Mouse (Mus musculus): ENCODE data around the gene Olfr638. TPM values are rescaled to one million over a fixed set of nuclear protein-coding genes. Genes with fewer than 3 reads are reported as not detected.

Olfr638 gene
- polyA plus RNA-seq, 1 experiment from 2014 or later = not detected

DNA sequence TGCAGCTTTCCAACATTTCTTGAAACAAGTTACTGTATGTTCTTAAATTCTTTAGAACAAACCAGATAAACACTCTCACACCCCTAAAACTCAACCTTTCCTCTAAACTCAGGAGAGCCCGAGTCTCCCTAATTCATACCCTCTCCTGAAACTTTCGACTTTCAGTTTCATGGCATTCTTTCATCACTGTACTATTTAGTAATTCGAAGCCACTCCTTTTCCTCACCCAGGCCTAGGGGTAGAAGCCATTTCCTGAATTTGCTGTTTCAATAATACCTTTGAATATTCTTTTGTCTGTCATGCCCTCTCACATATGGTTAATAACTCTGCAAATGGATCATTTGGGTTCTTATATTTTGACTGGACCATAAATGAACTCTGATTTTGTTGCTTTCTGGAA is 28.4 kb downstream of the Olfr638 start:
- H3K36me3 ChIP-seq (ENCODE audit: control insufficient read depth, insufficient read depth, low read length) = no peaks in the 10 kb centered on the region
- H3K27me3 ChIP-seq (ENCODE audit: control insufficient read depth, insufficient read depth, low read length) = no peaks in the 10 kb centered on the region
- ATAC-seq (ENCODE audit: low FRiP score, low TSS enrichment) = no peak
- no peaks in the 10 kb centered on the region for H3K9me3 ChIP-seq (ENCODE audit: control insufficient read depth, low read length)
- H3K9ac ChIP-seq (ENCODE audit: low read depth, low read length) = no peak overlapping the region
- WGBS = 79% methylated on average over 3 of the region's 3 CpGs
- H3K4me3 ChIP-seq (ENCODE audit: low read length) = no peak overlapping the region
- no peaks in the 10 kb centered on the region for H3K4me1 ChIP-seq (ENCODE audit: control insufficient read depth, insufficient read depth, low read length)
- H3K27ac ChIP-seq (ENCODE audit: low read depth, low read length) = no peak overlapping the region
- H3K4me2 ChIP-seq (replicated peaks; ENCODE audit: low read depth, low read length) = no peak overlapping the region

DNA sequence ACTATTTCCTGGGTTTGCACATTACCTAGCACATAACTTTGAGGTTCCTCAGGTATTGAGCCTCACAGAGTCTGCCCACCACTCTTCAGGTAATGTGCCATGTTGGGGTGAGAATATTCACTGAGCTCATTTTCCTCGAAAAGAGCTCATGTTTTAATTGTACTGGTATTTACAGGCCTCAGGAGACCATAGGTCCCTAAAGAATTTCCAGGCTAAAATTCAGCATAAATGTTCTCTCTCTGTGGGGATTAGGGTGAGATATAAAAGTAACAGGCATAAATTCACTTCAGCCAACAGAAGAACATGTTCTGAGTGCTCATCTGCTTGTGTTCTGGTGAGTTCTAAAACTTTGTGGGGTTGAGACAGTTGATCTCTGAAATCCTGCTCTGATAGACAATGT is 36.6 kb downstream of the Olfr638 start, which contains the start of gene Olfr641:
TSS of gene Olfr641 (plus strand) at position 301 of the 400 bp plus-strand sequence.
- no peak within 1 kb of the TSS for H3K9ac ChIP-seq (ENCODE audit: low read depth, low read length)
- no peaks in the 10 kb centered on the region for H3K4me1 ChIP-seq (ENCODE audit: control insufficient read depth, insufficient read depth, low read length)
- H3K27me3 ChIP-seq (ENCODE audit: control insufficient read depth, insufficient read depth, low read length) = no peaks in the 10 kb centered on the region
- H3K4me3 ChIP-seq (ENCODE audit: low read length) = no peak within 1 kb of the TSS
- 73% methylated on average over 1 of the region's 1 CpGs for WGBS
- no peak within 1 kb of the TSS for H3K4me2 ChIP-seq (replicated peaks; ENCODE audit: low read depth, low read length)
- no peaks in the 10 kb centered on the region for H3K36me3 ChIP-seq (ENCODE audit: control insufficient read depth, insufficient read depth, low read length)
- no peak within 1 kb of the TSS for H3K27ac ChIP-seq (ENCODE audit: low read depth, low read length)
- no peaks in the 10 kb centered on the region for H3K9me3 ChIP-seq (ENCODE audit: control insufficient read depth, low read length)
- no peak for ATAC-seq (ENCODE audit: low FRiP score, low TSS enrichment)

DNA sequence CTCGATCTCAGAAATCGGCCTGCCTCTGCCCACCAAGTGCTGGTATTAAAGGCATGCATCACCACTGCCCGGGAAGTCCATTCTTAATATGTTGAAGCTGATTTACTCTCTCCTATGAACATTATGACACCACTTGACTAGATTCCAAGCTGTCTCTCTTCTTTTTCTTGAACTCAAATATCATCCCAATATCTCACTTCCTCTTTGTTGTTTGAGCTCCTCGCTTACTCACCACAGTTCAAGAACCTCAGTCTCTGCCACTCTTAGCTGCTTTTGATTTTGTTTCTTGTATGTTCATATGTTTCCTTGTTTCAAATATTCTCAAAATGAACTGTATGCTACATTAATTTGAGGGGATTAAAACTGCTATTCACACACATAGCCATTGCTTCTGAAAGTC is 52.2 kb downstream of the Olfr638 start:
- ATAC-seq (ENCODE audit: low FRiP score, low TSS enrichment) = no peak
- WGBS = 88% methylated on average over 4 of the region's 4 CpGs
- no peaks in the 10 kb centered on the region for H3K9me3 ChIP-seq (ENCODE audit: control insufficient read depth, low read length)
- no peak overlapping the region for H3K9ac ChIP-seq (ENCODE audit: low read depth, low read length)
- H3K36me3 ChIP-seq (ENCODE audit: control insufficient read depth, insufficient read depth, low read length) = no peaks in the 10 kb centered on the region
- no peak overlapping the region for H3K4me2 ChIP-seq (replicated peaks; ENCODE audit: low read depth, low read length)
- H3K4me3 ChIP-seq (ENCODE audit: low read length) = no peak overlapping the region
- no peak overlapping the region for H3K27ac ChIP-seq (ENCODE audit: low read depth, low read length)
- no peaks in the 10 kb centered on the region for H3K27me3 ChIP-seq (ENCODE audit: control insufficient read depth, insufficient read depth, low read length)
- H3K4me1 ChIP-seq (ENCODE audit: control insufficient read depth, insufficient read depth, low read length) = no peaks in the 10 kb centered on the region

DNA sequence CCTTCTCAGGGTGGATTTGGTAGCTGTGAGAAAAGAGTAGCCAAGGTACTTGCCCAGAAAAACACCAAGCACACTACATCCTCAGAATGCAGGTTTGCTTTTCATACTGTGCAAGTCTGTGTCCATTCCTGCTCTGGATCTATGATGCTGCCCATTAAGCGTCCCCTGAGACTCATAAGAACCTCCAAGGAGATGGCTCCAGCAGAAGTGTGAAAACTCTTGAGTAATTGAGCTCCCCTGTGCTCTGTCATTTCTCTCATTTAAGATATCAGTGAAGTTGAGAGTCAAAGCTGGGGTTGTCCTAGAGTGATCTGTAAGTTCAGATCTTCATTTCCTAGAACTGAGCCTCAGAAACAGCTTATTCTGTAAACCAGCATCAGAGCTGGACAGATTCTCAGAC is 54.0 kb downstream of the Olfr638 start, which contains the start of gene Olfr642:
TSS of gene Olfr642 (minus strand) at position 101 of the 400 bp plus-strand sequence.
- Histone ChIP-seq H3K9ac (ENCODE audit: low read depth, low read length) (no peak within 1 kb of the TSS), H3K4me3 (ENCODE audit: low read length) (no peak within 1 kb of the TSS), H3K4me1 (ENCODE audit: control insufficient read depth, insufficient read depth, low read length) (no peaks in the 10 kb centered on the region), H3K4me2 (replicated peaks; ENCODE audit: low read depth, low read length) (no peak within 1 kb of the TSS), H3K27ac (ENCODE audit: low read depth, low read length) (no peak within 1 kb of the TSS), H3K9me3 (ENCODE audit: control insufficient read depth, low read length) (no peaks in the 10 kb centered on the region), H3K27me3 (ENCODE audit: control insufficient read depth, insufficient read depth, low read length) (no peaks in the 10 kb centered on the region), H3K36me3 (ENCODE audit: control insufficient read depth, insufficient read depth, low read length) (no peaks in the 10 kb centered on the region)
- ATAC-seq (ENCODE audit: low FRiP score, low TSS enrichment) = no peak
- WGBS = 65% methylated on average over 1 of the region's 1 CpGs

Other genes with a start within 250 kb of the Olfr638 start
- not detected in 2 replicates for gene Olfr630, start 241.4 kb upstream of the Olfr638 start, polyA plus RNA-seq (2014; fragmentation: Nextera tagmentation; extraction: Ambion mirVana)
- not detected in 2 replicates for gene Olfr69, start 227.2 kb upstream of the Olfr638 start, polyA plus RNA-seq (2014; fragmentation: Nextera tagmentation; extraction: Ambion mirVana)
- gene Olfr68, start 219.0 kb upstream of the Olfr638 start, polyA plus RNA-seq (2014; fragmentation: Nextera tagmentation; extraction: Ambion mirVana) = not detected in 2 replicates
- gene Olfr67, start 206.9 kb upstream of the Olfr638 start, polyA plus RNA-seq (2014; fragmentation: Nextera tagmentation; extraction: Ambion mirVana) = not detected in 2 replicates
- 1,529 and 1,788 TPM in 2 replicates for gene Hbb-bt, start 184.8 kb upstream of the Olfr638 start, polyA plus RNA-seq (2014; fragmentation: Nextera tagmentation; extraction: Ambion mirVana)
- 3,842 and 4,307 TPM in 2 replicates for gene Hbb-bs, start 170.7 kb upstream of the Olfr638 start, polyA plus RNA-seq (2014; fragmentation: Nextera tagmentation; extraction: Ambion mirVana)
- not detected in 2 replicates for gene Hbb-bh2, start 158.2 kb upstream of the Olfr638 start, polyA plus RNA-seq (2014; fragmentation: Nextera tagmentation; extraction: Ambion mirVana)
- gene Hbb-bh1, start 155.6 kb upstream of the Olfr638 start, polyA plus RNA-seq (2014; fragmentation: Nextera tagmentation; extraction: Ambion mirVana) = 2.8 and 6.5 TPM in 2 replicates
- gene Hbb-y, start 145.5 kb upstream of the Olfr638 start, polyA plus RNA-seq (2014; fragmentation: Nextera tagmentation; extraction: Ambion mirVana) = 578 and 855 TPM in 2 replicates
- not detected in 2 replicates for gene Olfr66, start 112.5 kb upstream of the Olfr638 start, polyA plus RNA-seq (2014; fragmentation: Nextera tagmentation; extraction: Ambion mirVana)
- not detected in 2 replicates for gene Olfr64, start 104.3 kb upstream of the Olfr638 start, polyA plus RNA-seq (2014; fragmentation: Nextera tagmentation; extraction: Ambion mirVana)
- not detected in 2 replicates for gene Olfr65, start 95.3 kb upstream of the Olfr638 start, polyA plus RNA-seq (2014; fragmentation: Nextera tagmentation; extraction: Ambion mirVana)
- gene Olfr631, start 69.9 kb upstream of the Olfr638 start, polyA plus RNA-seq (2014; fragmentation: Nextera tagmentation; extraction: Ambion mirVana) = not detected in 2 replicates
- gene Olfr632, start 64.4 kb upstream of the Olfr638 start, polyA plus RNA-seq (2014; fragmentation: Nextera tagmentation; extraction: Ambion mirVana) = not detected in 2 replicates
- gene Olfr633, start 54.3 kb upstream of the Olfr638 start, polyA plus RNA-seq (2014; fragmentation: Nextera tagmentation; extraction: Ambion mirVana) = not detected in 2 replicates
- 0.03 TPM in 1 of 2 replicates, not detected in the other for gene Olfr635, start 27.6 kb upstream of the Olfr638 start, polyA plus RNA-seq (2014; fragmentation: Nextera tagmentation; extraction: Ambion mirVana)
- 0.03 TPM in 1 of 2 replicates, not detected in the other for gene Olfr639, start 18.6 kb downstream of the Olfr638 start, polyA plus RNA-seq (2014; fragmentation: Nextera tagmentation; extraction: Ambion mirVana)
- not detected in 2 replicates for gene Olfr640, start 26.8 kb downstream of the Olfr638 start, polyA plus RNA-seq (2014; fragmentation: Nextera tagmentation; extraction: Ambion mirVana)
- gene Olfr641, start 36.7 kb downstream of the Olfr638 start, polyA plus RNA-seq (2014; fragmentation: Nextera tagmentation; extraction: Ambion mirVana) = not detected in 2 replicates
- gene Olfr642, start 53.9 kb downstream of the Olfr638 start, polyA plus RNA-seq (2014; fragmentation: Nextera tagmentation; extraction: Ambion mirVana) = not detected in 2 replicates
- not detected in 2 replicates for gene 4930516K23Rik, start 62.7 kb downstream of the Olfr638 start, polyA plus RNA-seq (2014; fragmentation: Nextera tagmentation; extraction: Ambion mirVana)
- not detected in 2 replicates for gene Olfr644, start 73.1 kb downstream of the Olfr638 start, polyA plus RNA-seq (2014; fragmentation: Nextera tagmentation; extraction: Ambion mirVana)
- gene Olfr645, start 86.7 kb downstream of the Olfr638 start, polyA plus RNA-seq (2014; fragmentation: Nextera tagmentation; extraction: Ambion mirVana) = not detected in 2 replicates
- gene Olfr646, start 106.1 kb downstream of the Olfr638 start, polyA plus RNA-seq (2014; fragmentation: Nextera tagmentation; extraction: Ambion mirVana) = not detected in 2 replicates
- not detected in 2 replicates for gene Ubqln5, start 131.1 kb downstream of the Olfr638 start, polyA plus RNA-seq (2014; fragmentation: Nextera tagmentation; extraction: Ambion mirVana)
- not detected in 2 replicates for gene Olfr643, start 138.7 kb downstream of the Olfr638 start, polyA plus RNA-seq (2014; fragmentation: Nextera tagmentation; extraction: Ambion mirVana)
- gene Ubqln3, start 144.5 kb downstream of the Olfr638 start, polyA plus RNA-seq (2014; fragmentation: Nextera tagmentation; extraction: Ambion mirVana) = not detected in 2 replicates
- gene Ubqlnl, start 151.8 kb downstream of the Olfr638 start, polyA plus RNA-seq (2014; fragmentation: Nextera tagmentation; extraction: Ambion mirVana) = not detected in 2 replicates
- not detected in 2 replicates for gene Olfm5, start 166.1 kb downstream of the Olfr638 start, polyA plus RNA-seq (2014; fragmentation: Nextera tagmentation; extraction: Ambion mirVana)
- gene Olfr648, start 184.6 kb downstream of the Olfr638 start, polyA plus RNA-seq (2014; fragmentation: Nextera tagmentation; extraction: Ambion mirVana) = 0.12 and 0.14 TPM in 2 replicates
- not detected in 2 replicates for gene Olfr649, start 197.2 kb downstream of the Olfr638 start, polyA plus RNA-seq (2014; fragmentation: Nextera tagmentation; extraction: Ambion mirVana)
- 1.3 and 2.5 TPM in 2 replicates for gene Trim6, start 220.0 kb downstream of the Olfr638 start, polyA plus RNA-seq (2014; fragmentation: Nextera tagmentation; extraction: Ambion mirVana)
- 1.4 and 1.5 TPM in 2 replicates for gene Trim34a, start 245.7 kb downstream of the Olfr638 start, polyA plus RNA-seq (2014; fragmentation: Nextera tagmentation; extraction: Ambion mirVana)

Data from kidney, embryonic 14.5 days (tissue).